21 mouse cellular contexts compared by ENCODE assay signal in the genomic region with DNA sequence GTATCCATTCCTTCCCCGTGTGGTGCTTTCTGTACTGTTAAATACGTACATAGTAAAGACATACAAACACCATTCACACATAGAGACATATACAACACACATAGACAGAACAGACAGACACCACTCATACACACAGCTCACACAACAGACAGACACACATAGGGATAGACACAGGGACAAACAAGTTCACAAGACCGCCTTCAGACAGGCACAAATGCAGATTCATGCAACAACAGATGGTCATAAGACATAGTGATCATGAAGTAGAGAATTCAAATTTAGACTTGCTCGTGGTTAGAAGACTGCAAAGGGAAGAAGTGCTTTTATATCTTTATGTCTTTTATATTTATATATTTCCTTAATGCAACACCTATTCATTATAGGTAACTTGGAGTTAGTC.
"Had no signal": no experiment of that assay in that cellular context is flagged by ENCODE, and none has a peak within 500 bp of the region (broad histone marks: within the 10 kb centered on the region; RNA-seq: fewer than 3 reads in every experiment).

No protein-coding gene starts in this region.

- H3K9ac ChIP-seq: heart, embryonic 12.5 days; hindbrain, embryonic 12.5 days; hindbrain, embryonic 14.5 days; kidney, embryonic 15.5 days; limb, embryonic 13.5 days; limb, embryonic 15.5 days; liver, embryonic 12.5 days; liver, embryonic 14.5 days had no signal

- H3K4me3 ChIP-seq: gastrocnemius, adult 2 months; heart, adult 2 months; heart, embryonic 10.5 days; heart, embryonic 12.5 days; hindbrain, embryonic 10.5 days; hindbrain, embryonic 12.5 days; kidney, embryonic 15.5 days; limb, embryonic 13.5 days; limb, embryonic 15.5 days; liver, embryonic 12.5 days had no signal

- H3K27me3 ChIP-seq: heart, embryonic 12.5 days; limb, embryonic 13.5 days; limb, embryonic 15.5 days had no signal

- H3K36me3 ChIP-seq: heart, embryonic 10.5 days; heart, embryonic 12.5 days; hindbrain, embryonic 10.5 days; hindbrain, embryonic 12.5 days; kidney, embryonic 15.5 days; limb, embryonic 13.5 days; limb, embryonic 15.5 days; liver, embryonic 12.5 days had no signal

- ATAC-seq: hindbrain, embryonic 16.5 days; intestine, embryonic 16.5 days; liver, embryonic 12.5 days had no signal

- H3K4me2 ChIP-seq: heart, embryonic 12.5 days; hindbrain, embryonic 12.5 days; hindbrain, embryonic 14.5 days; kidney, embryonic 15.5 days; limb, embryonic 13.5 days; limb, embryonic 15.5 days; liver, embryonic 12.5 days had no signal

- DNase-seq: gastrocnemius, postnatal 10 days; kidney, adult 11 months; kidney, postnatal 14 days; layer of hippocampus, adult 9-11 months; layer of hippocampus, postnatal 36 days; left cerebral cortex, postnatal 4 days had no signal

- H3K9me3 ChIP-seq: heart, embryonic 10.5 days; heart, embryonic 12.5 days; hindbrain, embryonic 10.5 days; hindbrain, embryonic 12.5 days; kidney, embryonic 15.5 days; limb, embryonic 13.5 days; limb, embryonic 15.5 days; liver, embryonic 12.5 days had no signal

- H3K27ac ChIP-seq: heart, adult 2 months; heart, embryonic 10.5 days; hindbrain, embryonic 10.5 days; hindbrain, embryonic 12.5 days; hindbrain, embryonic 14.5 days; kidney, embryonic 15.5 days; kidney, postnatal 0 days; limb, embryonic 13.5 days; limb, embryonic 15.5 days; liver, embryonic 12.5 days; liver, embryonic 14.5 days had no signal
